Mouse (Mus musculus): ENCODE measurements at regions not wholly inside any gene's neighbourhood (a gene's known extent, or its start where the extent isn't known, plus 50 kb on each side); places are given as distances from the start of the nearest gene placed in this dataset.
A peak's percentile ranks its signal among the peaks of the same experiment; 100 is the strongest.
"Not testable (repeated sequence)": the region's sequence is repeated elsewhere in the genome, so short reads cannot be mapped to it uniquely, and the experiment has no call there.

GRCm38 (mm10) chr14:15881284-15881683 is 367.8 kb upstream of the Ngly1 start:
- WGBS, result 59% methylated on average over 1 of the region's 1 CpGs
- no peaks in the 10 kb centered on the region for H3K27me3 ChIP-seq (replicated peaks)
- no peak overlapping the region for H3K27ac ChIP-seq
- no peaks in the 10 kb centered on the region for H3K36me3 ChIP-seq (replicated peaks)
- H3K4me2 ChIP-seq, result no peak overlapping the region
- H3K9ac ChIP-seq, result no peak overlapping the region
- 0 out of 2 replicates have a peak, but pooled peaks have one; percentile 65 for ATAC-seq (replicated peaks)
- H3K4me3 ChIP-seq, result no peak overlapping the region
- H3K4me1 ChIP-seq, result no peaks in the 10 kb centered on the region
- H3K9me3 ChIP-seq, result no peaks in the 10 kb centered on the region

DNA sequence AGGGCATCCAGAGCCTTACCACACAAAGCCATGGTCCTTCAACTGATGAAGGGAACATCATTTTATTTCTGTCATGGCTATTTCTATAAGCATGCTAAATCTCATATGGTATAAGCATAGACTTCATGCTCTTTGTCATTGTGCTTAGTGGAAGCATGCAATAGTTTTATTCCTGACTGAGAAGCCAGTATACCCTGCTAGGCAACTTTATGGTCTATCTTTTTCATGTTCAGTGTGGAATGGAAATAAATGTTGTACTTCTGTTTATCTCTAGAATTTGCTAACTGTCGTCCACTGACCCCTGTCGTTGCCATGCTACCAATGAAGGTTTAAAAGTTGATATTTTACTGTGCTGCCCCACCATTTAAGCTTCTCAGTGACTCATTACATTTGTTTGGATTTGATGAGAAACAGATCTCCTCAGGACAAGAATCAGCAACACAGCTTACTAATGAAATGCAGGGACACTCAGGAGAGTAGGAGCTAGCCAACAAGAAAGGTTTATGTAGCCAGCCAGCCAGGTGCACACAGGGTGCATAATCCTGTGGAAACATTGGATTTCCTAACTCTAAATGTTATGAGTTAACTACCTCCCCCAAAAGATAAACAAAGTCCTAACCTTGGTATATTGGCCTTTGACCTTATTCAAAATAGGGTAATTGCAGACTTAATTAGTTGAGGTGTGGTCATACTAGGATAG is 364.3 kb upstream of the Ngly1 start:
- ATAC-seq (replicated peaks), result no peak
- H3K27ac ChIP-seq, result no peak overlapping the region
- no peaks in the 10 kb centered on the region for H3K36me3 ChIP-seq (replicated peaks)
- H3K4me3 ChIP-seq, result no peak overlapping the region
- H3K27me3 ChIP-seq (replicated peaks), result no peaks in the 10 kb centered on the region
- 81% methylated on average over 2 of the region's 2 CpGs for WGBS
- H3K4me1 ChIP-seq, result no peaks in the 10 kb centered on the region
- no peak overlapping the region for H3K4me2 ChIP-seq
- no peak overlapping the region for H3K9ac ChIP-seq
- H3K9me3 ChIP-seq, result no peaks in the 10 kb centered on the region

- no peak overlapping the region for H3K27ac ChIP-seq
- no peaks in the 10 kb centered on the region for H3K4me1 ChIP-seq
- ATAC-seq (replicated peaks), result no peak
- 76% methylated on average over 1 of the region's 1 CpGs for WGBS
- no peak overlapping the region for H3K4me3 ChIP-seq
- no peaks in the 10 kb centered on the region for H3K27me3 ChIP-seq (replicated peaks)
- no peak overlapping the region for H3K9ac ChIP-seq
- no peak overlapping the region for H3K4me2 ChIP-seq
- no peaks in the 10 kb centered on the region for H3K9me3 ChIP-seq
- no peaks in the 10 kb centered on the region for H3K36me3 ChIP-seq (replicated peaks)
Observed at GRCm38 (mm10) chr14:15897098-15897497, 352.0 kb upstream of the Ngly1 start.

- not testable (repeated sequence) for H3K4me2 ChIP-seq; H3K4me1 ChIP-seq; H3K36me3 ChIP-seq (replicated peaks); ATAC-seq (replicated peaks); H3K27ac ChIP-seq; H3K4me3 ChIP-seq; H3K9ac ChIP-seq; H3K9me3 ChIP-seq; H3K27me3 ChIP-seq (replicated peaks)
- 92% methylated on average over 11 of the region's 11 CpGs for WGBS
Observed at GRCm38 (mm10) chr14:15906429-15906828, 342.7 kb upstream of the Ngly1 start.

DNA sequence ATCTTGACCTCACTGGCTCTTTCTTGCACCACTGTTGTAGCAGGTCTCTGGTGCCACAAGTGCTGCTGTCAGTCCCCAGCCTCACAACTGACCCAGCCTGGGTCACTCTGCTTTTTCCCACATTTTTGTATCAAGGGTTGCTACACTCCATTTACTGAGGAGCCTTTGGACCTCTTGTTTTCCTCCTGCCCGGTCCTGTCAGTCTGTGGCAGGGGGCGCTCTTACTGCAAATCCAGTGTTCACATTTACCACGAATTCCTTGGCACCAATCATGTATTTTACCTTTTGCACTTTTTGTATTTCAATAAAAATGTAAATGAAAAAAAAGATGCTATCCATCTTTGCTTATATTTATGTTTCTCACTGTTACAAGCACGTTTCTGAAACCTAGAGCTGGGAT is 335.9 kb upstream of the Ngly1 start:
- H3K4me3 ChIP-seq; H3K4me2 ChIP-seq; H3K9ac ChIP-seq; ATAC-seq (replicated peaks); H3K4me1 ChIP-seq; H3K36me3 ChIP-seq (replicated peaks); H3K27ac ChIP-seq; H3K9me3 ChIP-seq; H3K27me3 ChIP-seq (replicated peaks): not testable (repeated sequence)
- 71% methylated on average over 4 of the region's 4 CpGs for WGBS

GRCm38 (mm10) chr14:15914176-15914575 is 334.9 kb upstream of the Ngly1 start:
- Histone ChIP-seq H3K4me2 (no peak overlapping the region), H3K27ac (no peak overlapping the region), H3K9ac (no peak overlapping the region), H3K36me3 (replicated peaks) (no peaks in the 10 kb centered on the region), H3K9me3 (no peaks in the 10 kb centered on the region), H3K4me3 (no peak overlapping the region), H3K27me3 (replicated peaks) (no peaks in the 10 kb centered on the region), H3K4me1 (no peaks in the 10 kb centered on the region)
- WGBS, result 90% methylated on average over 3 of the region's 3 CpGs
- no peak for ATAC-seq (replicated peaks)

- WGBS, result 79% methylated on average over 3 of the region's 3 CpGs
Observed at GRCm38 (mm10) chr14:15924676-15925075, 324.4 kb upstream of the Ngly1 start.

GRCm38 (mm10) chr14:15934729-15935128 is 314.4 kb upstream of the Ngly1 start:
- ATAC-seq (replicated peaks), result no peak
- H3K4me2 ChIP-seq, result no peak overlapping the region
- H3K36me3 ChIP-seq (replicated peaks), result no peaks in the 10 kb centered on the region
- no peak overlapping the region for H3K9ac ChIP-seq
- no peak overlapping the region for H3K4me3 ChIP-seq
- H3K9me3 ChIP-seq, result no peaks in the 10 kb centered on the region
- H3K4me1 ChIP-seq, result no peaks in the 10 kb centered on the region
- no peak overlapping the region for H3K27ac ChIP-seq
- no peaks in the 10 kb centered on the region for H3K27me3 ChIP-seq (replicated peaks)

More at GRCm38 (mm10) chr14:15924676-15925075, 324.4 kb upstream of the Ngly1 start:
- H3K4me2 ChIP-seq; H3K27me3 ChIP-seq (replicated peaks); H3K36me3 ChIP-seq (replicated peaks); H3K4me1 ChIP-seq; H3K27ac ChIP-seq; H3K9me3 ChIP-seq; H3K4me3 ChIP-seq; H3K9ac ChIP-seq; ATAC-seq (replicated peaks): not testable (repeated sequence)

- H3K9me3 ChIP-seq, result no peaks in the 10 kb centered on the region
- H3K4me3 ChIP-seq, result no peak overlapping the region
- no peaks in the 10 kb centered on the region for H3K4me1 ChIP-seq
- no peak overlapping the region for H3K27ac ChIP-seq
- no peak overlapping the region for H3K4me2 ChIP-seq
- no peaks in the 10 kb centered on the region for H3K36me3 ChIP-seq (replicated peaks)
- H3K9ac ChIP-seq, result no peak overlapping the region
- ATAC-seq (replicated peaks), result peak; percentile 27; the same call in 1 of the 2 replicates
- no peaks in the 10 kb centered on the region for H3K27me3 ChIP-seq (replicated peaks)
Observed at GRCm38 (mm10) chr14:15970321-15970720, 278.8 kb upstream of the Ngly1 start.

GRCm38 (mm10) chr14:15970767-15971166 is 278.3 kb upstream of the Ngly1 start:
- Histone ChIP-seq H3K9ac (no peak overlapping the region), H3K27ac (no peak overlapping the region), H3K4me1 (no peaks in the 10 kb centered on the region), H3K27me3 (replicated peaks) (no peaks in the 10 kb centered on the region), H3K4me3 (no peak overlapping the region), H3K9me3 (no peaks in the 10 kb centered on the region), H3K36me3 (replicated peaks) (no peaks in the 10 kb centered on the region), H3K4me2 (no peak overlapping the region)
- peak; percentile 78 for ATAC-seq (replicated peaks)

GRCm38 (mm10) chr14:15971306-15971705 is 277.8 kb upstream of the Ngly1 start:
- H3K27ac ChIP-seq, result no peak overlapping the region
- no peak overlapping the region for H3K9ac ChIP-seq
- ATAC-seq (replicated peaks), result no peak
- no peaks in the 10 kb centered on the region for H3K36me3 ChIP-seq (replicated peaks)
- no peaks in the 10 kb centered on the region for H3K4me1 ChIP-seq
- H3K9me3 ChIP-seq, result no peaks in the 10 kb centered on the region
- H3K4me2 ChIP-seq, result no peak overlapping the region
- no peak overlapping the region for H3K4me3 ChIP-seq
- no peaks in the 10 kb centered on the region for H3K27me3 ChIP-seq (replicated peaks)

DNA sequence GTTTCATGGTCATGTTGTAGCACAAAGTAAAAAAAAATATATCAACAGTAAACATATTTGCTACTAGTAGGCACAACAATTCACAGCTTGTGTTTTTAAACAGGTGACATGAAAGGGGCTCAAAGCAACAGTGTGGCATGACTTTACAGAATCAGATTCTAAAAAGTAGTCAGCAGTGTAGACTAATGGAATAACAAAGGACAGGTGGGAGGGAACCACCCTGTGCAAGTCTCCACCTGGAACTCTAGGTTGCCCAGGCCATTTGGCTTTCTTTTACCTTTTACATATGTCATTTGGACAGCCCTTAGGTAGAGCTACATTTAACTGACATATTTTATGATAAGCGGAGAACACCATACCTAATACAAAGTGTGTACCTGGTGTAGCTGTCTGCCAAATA is 271.7 kb upstream of the Ngly1 start:
- no peak overlapping the region for H3K4me3 ChIP-seq
- H3K9me3 ChIP-seq, result no peaks in the 10 kb centered on the region
- H3K4me2 ChIP-seq, result no peak overlapping the region
- H3K9ac ChIP-seq, result no peak overlapping the region
- 98% methylated on average over 1 of the region's 1 CpGs for WGBS
- H3K27me3 ChIP-seq (replicated peaks), result no peaks in the 10 kb centered on the region
- H3K4me1 ChIP-seq, result no peaks in the 10 kb centered on the region
- no peak overlapping the region for H3K27ac ChIP-seq
- ATAC-seq (replicated peaks), result no peak
- H3K36me3 ChIP-seq (replicated peaks), result no peaks in the 10 kb centered on the region

GRCm38 (mm10) chr14:15978329-15978728 is 270.8 kb upstream of the Ngly1 start:
- WGBS, result 8% methylated on average over 1 of the region's 1 CpGs
- H3K9me3 ChIP-seq, result no peaks in the 10 kb centered on the region
- ATAC-seq (replicated peaks), result no peak

More at GRCm38 (mm10) chr14:15978329-15978728, 270.8 kb upstream of the Ngly1 start:
- Histone ChIP-seq H3K4me2 (no peak overlapping the region), H3K4me1 (no peaks in the 10 kb centered on the region), H3K36me3 (replicated peaks) (no peaks in the 10 kb centered on the region), H3K27ac (no peak overlapping the region), H3K4me3 (no peak overlapping the region), H3K27me3 (replicated peaks) (no peaks in the 10 kb centered on the region), H3K9ac (no peak overlapping the region)

Data from midbrain, embryonic 15.5 days (tissue).